Mouse (Mus musculus) left cerebral cortex, postnatal 25 days (tissue): ENCODE measurements around the gene Npy5r. TPM values are rescaled to one million over a fixed set of nuclear protein-coding genes. Genes with fewer than 3 reads are reported as not detected.

ENCODE experiments used
- DNase-seq, 2 experiments: peaks; one replicate each; pipeline ENCODE4 v3.0.0; 2022; ENCODE audit warnings: low spot score in 2 of 2, mixed read lengths in 1 of 2
- intact Hi-C: fragments of 180-260 bp; cut with DNase I; formaldehyde crosslinking; loops from one replicate; pipeline ENCODE4 v1.15.1; 2025
- total RNA-seq, 2 experiments: library from RNA; stranded (reverse); gene quantifications; 2 replicates each; pipeline ENCODE4 v1.2.3; 2021

Npy5r gene
- 1 to 10 TPM; 6.9 to 7.2 TPM for total RNA-seq

DNA sequence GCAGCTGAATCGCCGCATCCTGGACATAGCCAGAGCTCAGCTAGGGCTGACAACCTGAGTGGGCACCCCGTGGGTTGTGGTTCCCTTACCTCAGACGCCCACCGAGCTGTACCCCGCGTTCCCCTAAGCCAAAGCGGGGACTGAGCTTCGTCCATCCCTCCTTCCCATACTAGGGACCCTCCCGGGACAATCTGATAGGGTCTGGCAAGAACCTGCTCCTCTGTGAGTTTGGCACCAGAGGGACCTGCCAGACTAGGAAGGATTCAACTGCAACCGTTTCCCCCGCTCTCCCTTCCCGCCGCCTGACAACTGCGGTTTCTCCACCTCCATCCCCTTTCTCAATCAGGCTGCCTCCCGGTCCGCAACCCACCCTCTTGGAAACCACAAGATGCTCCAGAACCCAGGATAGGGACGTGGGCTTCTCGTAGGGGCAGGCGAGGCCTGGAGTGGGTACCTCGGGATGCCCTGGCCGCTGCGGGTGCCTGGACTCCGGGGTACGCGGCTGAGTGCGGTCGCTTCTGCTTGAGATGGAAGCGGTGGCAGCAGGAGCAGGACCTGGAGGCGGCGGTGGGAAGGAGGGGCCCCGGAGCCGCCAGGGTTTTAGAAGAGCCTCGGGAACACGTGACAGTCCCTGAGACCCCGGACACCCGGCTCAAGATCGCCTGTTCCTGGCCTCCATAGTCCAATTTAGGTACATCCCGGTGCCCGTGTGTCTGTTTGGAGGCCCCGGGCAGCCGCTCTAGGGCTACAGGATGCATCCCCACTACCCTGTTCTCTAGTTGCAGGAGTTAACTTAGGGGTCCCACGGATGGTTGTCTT lies at the start of gene Npy5r:
Gene Npy5r, minus strand, starts transcription at position 618 of the 819 bp plus-strand sequence.
- DNase-seq, result peak; percentile 53 to 59
- intact Hi-C loops, result no loop called here

GRCm38 (mm10) chr8:66731957-66732356 lies 44.0 kb upstream of the Npy5r start:
- DNase-seq, result no peak
- intact Hi-C loops, result no loop called here

DNA sequence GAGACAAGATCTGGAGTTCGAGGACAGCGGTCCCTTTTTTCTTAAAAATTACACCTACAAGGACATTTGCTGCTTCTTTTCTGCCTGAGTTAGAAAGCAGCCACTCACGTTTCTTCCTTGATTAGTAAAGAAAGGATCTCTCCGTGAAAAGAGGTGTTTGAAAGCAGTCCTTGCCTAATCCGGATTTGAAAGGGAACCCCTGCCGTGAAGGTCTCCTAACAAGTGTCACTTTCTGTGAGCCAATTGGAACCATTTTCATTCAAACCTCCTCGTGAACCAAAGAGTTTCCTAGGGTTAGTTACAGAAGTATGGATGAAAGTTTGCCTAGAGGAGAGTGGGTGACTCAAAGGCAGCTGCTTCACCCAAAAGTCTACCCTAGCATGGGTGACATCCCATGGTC lies 41.5 kb upstream of the Npy5r start:
- no peak for DNase-seq
- intact Hi-C loops, result no loop called here

GRCm38 (mm10) chr8:66722835-66723234 lies 34.9 kb upstream of the Npy5r start:
- peak; percentile 14 to 68 for DNase-seq
- intact Hi-C loops, result no loop called here

GRCm38 (mm10) chr8:66714324-66714975 lies 26.5 kb upstream of the Npy5r start:
- intact Hi-C loops, result no loop called here
- DNase-seq, result no peak

DNA sequence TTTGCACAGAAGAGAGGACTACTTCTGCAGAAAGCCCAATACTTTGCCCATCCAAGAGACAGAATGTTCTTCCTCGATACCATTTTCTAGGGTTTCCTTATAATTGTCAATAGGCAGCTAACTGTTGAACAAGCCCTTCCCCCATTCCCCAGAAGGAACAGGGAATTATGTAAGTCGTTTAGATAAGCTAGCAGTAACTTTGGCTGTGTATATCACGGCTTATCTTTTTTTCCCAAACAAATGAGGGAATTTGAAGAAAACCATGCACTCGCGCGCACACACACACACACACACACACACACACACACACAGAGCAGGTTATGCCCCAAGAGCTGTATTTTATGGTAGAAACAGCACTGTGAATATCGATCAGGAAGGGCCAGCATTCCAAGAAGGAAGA lies 10.9 kb upstream of the Npy5r start:
- DNase-seq, result peak in 1 of 2 experiments; percentile 35
- intact Hi-C loops, result loop anchor here (2.0 to 5.0 kb wide), 6 partner anchors 58 to 704 kb away; partner anchors contain the start of gene Naf1

DNA sequence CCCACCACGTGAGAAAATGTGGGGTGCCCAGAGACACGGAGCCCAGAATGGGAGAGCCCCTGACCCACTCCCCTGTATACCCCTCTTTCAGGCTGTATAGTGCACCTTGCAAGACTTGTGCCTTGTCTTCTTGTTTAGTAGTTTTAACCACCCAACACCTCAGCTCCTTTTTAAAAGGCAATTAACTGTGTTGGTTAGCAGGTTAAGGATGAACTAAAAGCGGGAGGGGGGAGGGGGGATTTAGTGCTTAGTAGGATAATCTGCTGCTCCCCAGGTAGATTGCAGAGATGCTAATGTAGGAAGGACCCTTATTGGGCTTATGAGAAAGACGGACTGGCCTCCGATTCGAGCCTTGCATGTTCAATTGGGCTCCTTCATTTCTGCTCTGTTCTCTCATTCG lies 10.1 kb upstream of the Npy5r start:
- DNase-seq, result peak in 1 of 2 experiments; percentile 22
- intact Hi-C loops, result loop anchor here (2.0 to 5.0 kb wide), 6 partner anchors 59 to 704 kb away; partner anchors contain the start of gene Naf1

- intact Hi-C loops, result loop anchor here (2.0 to 5.0 kb wide), 6 partner anchors 82 to 705 kb away; partner anchors contain the start of gene Naf1
- DNase-seq, result peak; percentile 69 to 89
These were observed 9.3 kb upstream of the Npy5r start, which contains the start of gene Npy1r for GRCm38 (mm10) chr8:66696970-66697843. Npy1r (plus strand) TSS chr8:66697192.

DNA sequence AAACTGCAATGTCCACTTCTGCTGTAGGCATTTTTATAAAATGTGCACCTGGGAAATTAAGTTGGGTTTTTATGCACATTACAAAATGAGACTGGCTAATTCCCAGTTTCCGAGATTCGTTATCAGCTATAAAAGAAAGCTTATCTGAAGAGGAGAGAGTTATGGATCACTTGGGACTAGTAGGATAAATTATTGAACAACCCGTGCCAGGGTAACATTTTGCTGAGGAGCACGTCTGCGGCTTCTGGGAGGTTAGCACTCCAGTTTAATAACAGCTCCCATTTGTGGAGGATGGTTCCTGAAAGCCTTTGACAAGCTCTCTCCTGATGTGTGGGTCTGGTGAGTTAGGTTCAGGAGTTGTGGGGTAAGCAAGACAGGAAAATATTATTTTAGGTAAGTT lies 2.5 kb upstream of the Npy5r start:
- intact Hi-C loops, result no loop called here
- no peak for DNase-seq

DNA sequence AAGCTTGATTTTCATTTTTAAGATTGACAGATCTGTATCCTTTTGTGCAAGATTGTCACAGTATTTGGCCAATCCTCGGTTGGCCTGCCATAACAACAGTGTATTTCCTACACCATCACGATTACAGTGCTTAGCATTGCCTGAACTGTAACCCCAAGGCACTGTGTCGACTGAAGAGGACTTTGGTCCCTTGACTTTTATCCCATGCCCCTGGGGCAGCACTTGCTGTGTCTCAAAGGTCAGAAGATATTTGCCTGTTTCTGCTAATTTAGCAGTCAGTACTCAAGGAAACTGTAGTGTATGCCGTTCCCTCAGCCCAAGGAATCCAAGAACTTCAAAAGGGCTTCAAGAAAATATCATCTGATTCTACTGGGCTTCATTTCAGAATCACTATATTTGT lies 871 bp upstream of the Npy5r start:
- no peak for DNase-seq
- intact Hi-C loops, result no loop called here

DNA sequence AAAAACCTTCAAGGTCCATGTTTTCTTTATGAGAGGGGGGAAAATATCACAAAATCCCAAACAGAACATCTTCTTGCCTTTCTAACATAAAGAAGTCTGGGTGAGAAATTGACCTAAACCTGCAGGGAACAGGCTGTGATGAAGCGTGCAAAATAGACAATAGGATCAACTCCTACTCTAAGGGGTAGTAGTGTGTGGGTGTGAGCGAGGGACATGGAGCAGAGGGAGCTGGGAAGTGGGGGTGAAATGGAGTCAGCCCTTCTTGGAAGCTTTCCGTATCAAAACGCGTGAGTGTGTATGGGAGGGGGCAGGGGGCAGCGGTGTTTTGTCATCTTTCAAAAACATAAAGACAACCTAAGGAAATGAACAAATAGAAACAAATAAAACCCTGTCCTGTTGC lies 467 bp upstream of the Npy5r start:
- intact Hi-C loops, result no loop called here
- DNase-seq, result peak; percentile 6 to 30

DNA sequence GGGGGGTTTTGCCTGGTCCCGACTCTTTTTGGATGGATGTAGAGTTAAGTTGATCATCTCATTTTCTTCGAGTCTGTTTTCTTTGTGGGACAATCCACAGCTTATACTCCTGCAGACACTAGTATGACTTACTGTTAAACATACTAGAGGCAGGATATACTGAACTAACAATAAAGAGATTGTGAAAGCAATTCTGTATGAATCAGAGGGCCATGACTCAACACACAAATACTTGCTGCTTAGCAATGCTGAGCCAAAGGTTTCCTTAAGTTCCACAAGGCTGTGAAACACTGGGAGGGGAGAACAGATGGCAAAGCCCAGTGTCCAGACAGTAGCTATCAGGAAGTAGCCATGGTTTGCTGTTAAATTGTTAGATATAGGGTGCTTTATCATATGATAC lies 6.7 kb downstream of the Npy5r start:
- intact Hi-C loops, result no loop called here
- no peak for DNase-seq

DNA sequence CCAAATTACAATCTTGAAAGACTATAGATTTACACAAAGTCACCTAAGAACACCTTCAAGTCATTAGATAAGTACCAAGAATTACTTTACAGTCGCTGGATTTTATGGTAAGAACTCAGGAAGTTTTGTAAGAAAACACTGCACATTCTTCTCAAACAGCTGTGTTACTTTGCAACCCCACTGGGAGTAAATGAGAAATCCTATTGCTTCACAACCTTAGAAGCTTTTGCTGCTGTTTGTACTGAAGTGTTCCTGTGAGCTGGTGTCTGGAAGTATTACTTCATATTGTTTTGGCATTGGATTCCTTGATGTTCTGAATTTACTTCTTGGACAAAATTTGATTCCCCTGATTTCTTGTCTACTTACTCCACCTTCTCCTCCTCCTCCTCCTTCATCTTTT lies 57.2 kb downstream of the Npy5r start:
- no peak for DNase-seq
- intact Hi-C loops, result no loop called here

Other genes with a start within 250 kb of the Npy5r start
- gene Tma16, start 201.6 kb downstream of the Npy5r start, total RNA-seq, result 10 to 100 TPM in 1 of 2 experiments, 1 to 10 TPM in 1; 9.2 to 10.5 TPM
- under 1 TPM; 0.09 to 0.16 TPM for gene Tktl2, start 176.4 kb downstream of the Npy5r start, total RNA-seq
- 10 to 100 TPM; 27.8 to 31.4 TPM for gene Npy1r, start 9.1 kb upstream of the Npy5r start, total RNA-seq
- 10 to 100 TPM; 14.2 to 14.3 TPM for gene Naf1, start 172.1 kb upstream of the Npy5r start, total RNA-seq